Mouse (Mus musculus) gastrocnemius, adult 2 months (tissue): ENCODE data around the gene Nnmt. TPM values are rescaled to one million over a fixed set of nuclear protein-coding genes. Genes with fewer than 3 reads are reported as not detected.

ENCODE experiments used
- DNase-seq: peaks from one replicate; pipeline ENCODE4 v3.0.0; 2022
- H3K27ac ChIP-seq: fragments of 200-600 bp; 2 replicates; pipeline ENCODE4 v1.8.1; 2022; ENCODE audit warnings: mild to moderate bottlenecking
- H3K4me3 ChIP-seq: fragments of 200-600 bp; 2 replicates; pipeline ENCODE4 v1.8.1; 2022; ENCODE audit warnings: mild to moderate bottlenecking, moderate library complexity
- CTCF ChIP-seq: fragments of 200-600 bp; IDR thresholded peaks from 2 replicates; pipeline ENCODE4 v1.8.1; 2022; ENCODE audit warnings: antibody characterized with exemption, mild to moderate bottlenecking, moderate library complexity
- intact Hi-C: fragments of 180-260 bp; cut with DNase I; formaldehyde crosslinking; loops from one replicate; pipeline ENCODE4 v1.15.1; 2025
- long read RNA-seq, 2 experiments: library from polyadenylated mRNA; stranded (forward); transcript quantifications; one replicate each; pipeline ENCODE4 v2.0.0; 2021
- total RNA-seq, 2 experiments: library from RNA; stranded (reverse); gene quantifications; 2 replicates each; pipeline ENCODE4 v1.2.3; 2021

Gene Nnmt
- 1 to 10 TPM; 1.5 to 3.0 TPM for total RNA-seq
- long read RNA-seq, experiment 1, partial matches to known transcripts = 0 of 1 reads
- long read RNA-seq, experiment 1, other reads (novel, unspliced or antisense) = 0 of 1 reads
- long read RNA-seq, experiment 2, partial matches to known transcripts = 0 of 2 reads
- long read RNA-seq, experiment 2, other reads (novel, unspliced or antisense) = 0 of 2 reads

- intact Hi-C loops = no loop called here
- Histone ChIP-seq H3K27ac (peak within 1 kb of the TSS; percentile 83), H3K4me3 (peak within 1 kb of the TSS; percentile 60)
- peak; percentile 57 for DNase-seq
- no peak for TF ChIP-seq CTCF
Measured at GRCm38 (mm10) chr9:48604939-48605598, at the start of gene Nnmt. Nnmt (minus strand) TSS chr9:48605153.

- peak overlapping the region; percentile 58 for H3K27ac ChIP-seq
- no peak for DNase-seq
- intact Hi-C loops = loop anchor here (5.0 kb wide), 1 partner anchor 43 kb away; no protein-coding TSS in a partner anchor
- H3K4me3 ChIP-seq = no peak overlapping the region
- no peak for TF ChIP-seq CTCF
Measured at GRCm38 (mm10) chr9:48654730-48655129, 49.8 kb upstream of the Nnmt start.

GRCm38 (mm10) chr9:48653399-48654070 lies 48.6 kb upstream of the Nnmt start:
- Histone ChIP-seq H3K27ac (peak overlapping the region; percentile 46; the same call in 1 of the 2 replicates), H3K4me3 (no peak overlapping the region)
- intact Hi-C loops = no loop called here
- DNase-seq = no peak
- no peak for TF ChIP-seq CTCF

- intact Hi-C loops = no loop called here
- H3K4me3 ChIP-seq = no peak overlapping the region
- DNase-seq = no peak
- H3K27ac ChIP-seq = no peak overlapping the region
- no peak for TF ChIP-seq CTCF
Measured at GRCm38 (mm10) chr9:48652026-48652425, 47.1 kb upstream of the Nnmt start.

- intact Hi-C loops = no loop called here
- TF ChIP-seq CTCF = no peak
- Histone ChIP-seq H3K27ac (peak overlapping the region; percentile 88), H3K4me3 (no peak overlapping the region)
- DNase-seq = no peak
Measured at GRCm38 (mm10) chr9:48650846-48651245, 45.9 kb upstream of the Nnmt start.

- TF ChIP-seq CTCF = 0 out of 2 replicates have a peak, but pooled peaks have one; percentile 1
- peak overlapping the region; percentile 88 for H3K27ac ChIP-seq
- H3K4me3 ChIP-seq = peak overlapping the region; percentile 68
- no peak for DNase-seq
- intact Hi-C loops = loop anchor here (5.0 kb wide), 3 partner anchors 72 to 402 kb away; no protein-coding TSS in a partner anchor
Measured at GRCm38 (mm10) chr9:48649851-48650685, 45.1 kb upstream of the Nnmt start.

- intact Hi-C loops = loop anchor here (5.0 kb wide), 3 partner anchors 73 to 403 kb away; no protein-coding TSS in a partner anchor
- TF ChIP-seq CTCF = no peak
- H3K27ac ChIP-seq = peak overlapping the region; percentile 88
Measured at GRCm38 (mm10) chr9:48649098-48649766, 44.3 kb upstream of the Nnmt start.

GRCm38 (mm10) chr9:48648285-48649097 lies 43.5 kb upstream of the Nnmt start:
- intact Hi-C loops = loop anchor here (5.0 kb wide), 3 partner anchors 74 to 404 kb away; no protein-coding TSS in a partner anchor
- no peak for TF ChIP-seq CTCF
- Histone ChIP-seq H3K27ac (peak overlapping the region; percentile 88), H3K4me3 (peak overlapping the region; percentile 68)
- no peak for DNase-seq

More at GRCm38 (mm10) chr9:48649098-48649766, 44.3 kb upstream of the Nnmt start:
- H3K4me3 ChIP-seq = peak overlapping the region; percentile 68
- peak; percentile 85 for DNase-seq

- intact Hi-C loops = loop anchor here (5.0 kb wide), 3 partner anchors 75 to 405 kb away; no protein-coding TSS in a partner anchor
- Histone ChIP-seq H3K4me3 (peak overlapping the region; percentile 68), H3K27ac (peak overlapping the region; percentile 88)
- TF ChIP-seq CTCF = no peak
- DNase-seq = no peak
Measured at GRCm38 (mm10) chr9:48647648-48648284, 42.8 kb upstream of the Nnmt start.
